Mouse (Mus musculus) liver, embryonic 16.5 days (tissue): Measurements from ENCODE around the gene Jmjd8. TPM values are rescaled to one million over a fixed set of nuclear protein-coding genes. Genes with fewer than 3 reads are reported as not detected.
A peak's percentile ranks its signal among the peaks of the same experiment; 100 is the strongest.

Source experiments
- ATAC-seq: fragments of 200-750 bp; cut with Nextera tagmentation; 2 replicates; pipeline ENCODE4 v1.8.0; 2017; ENCODE audit warnings: low read depth, mild to moderate bottlenecking, moderate number of reproducible peaks, moderate library complexity
- H3K27ac ChIP-seq: fragments of 300-500 bp; sonication (generic); 2 replicates; pipeline ENCODE4 v1.5.1; 2014; ENCODE audit warnings: mild to moderate bottlenecking, low read length
- H3K27me3 ChIP-seq: fragments of 300-500 bp; sonication (generic); 2 replicates; pipeline ENCODE4 v1.6.1; 2014; ENCODE audit warnings: low read depth, low read length, mixed read lengths; ENCODE audit not compliant: control insufficient read depth, insufficient read depth
- H3K36me3 ChIP-seq: fragments of 300-500 bp; sonication (generic); 2 replicates; pipeline ENCODE4 v1.6.1; 2014; ENCODE audit warnings: mild to moderate bottlenecking; ENCODE audit not compliant: control insufficient read depth, insufficient read depth
- H3K4me1 ChIP-seq: fragments of 300-500 bp; sonication (generic); 2 replicates; pipeline ENCODE4 v1.6.1; 2014; ENCODE audit warnings: low read depth, low read length, mixed read lengths; ENCODE audit not compliant: control insufficient read depth
- H3K4me2 ChIP-seq: fragments of 300-500 bp; sonication (generic); 2 replicates; pipeline ENCODE4 v1.6.1; 2014; ENCODE audit warnings: low read depth, low read length, mixed read lengths
- H3K4me3 ChIP-seq: fragments of 300-500 bp; sonication (generic); 2 replicates; pipeline ENCODE4 v1.5.1; 2014; ENCODE audit warnings: low read depth, mild to moderate bottlenecking, low read length
- H3K9ac ChIP-seq: fragments of 300-500 bp; sonication (generic); 2 replicates; pipeline ENCODE4 v1.6.1; 2014; ENCODE audit warnings: low read depth, low read length
- H3K9me3 ChIP-seq: fragments of 300-500 bp; sonication (generic); replicated peaks from 2 replicates; pipeline ENCODE4 v1.6.1; 2016; ENCODE audit warnings: low read length; ENCODE audit not compliant: control insufficient read depth
- WGBS: fragments of 180-500 bp; shearing (Covaris S2); extraction: QIAGEN DNeasy Blood & Tissue Kit; methylation state at CpG from one replicate; pipeline ENCODE4 v1.1.7; 2014; ENCODE audit not compliant: insufficient replicate concordance; 5-methylcytosine and 5-hydroxymethylcytosine counted together
- polyA plus RNA-seq: library from polyadenylated mRNA; unstranded; fragments of >200 nt; fragmentation: Nextera tagmentation; extraction: Ambion mirVana; gene quantifications from 2 replicates; pipeline ENCODE4 v1.2.1, GENCODE M21; 2015

The Jmjd8 gene
- polyA plus RNA-seq, 1 experiment from 2014 or later: 23.5 TPM

DNA sequence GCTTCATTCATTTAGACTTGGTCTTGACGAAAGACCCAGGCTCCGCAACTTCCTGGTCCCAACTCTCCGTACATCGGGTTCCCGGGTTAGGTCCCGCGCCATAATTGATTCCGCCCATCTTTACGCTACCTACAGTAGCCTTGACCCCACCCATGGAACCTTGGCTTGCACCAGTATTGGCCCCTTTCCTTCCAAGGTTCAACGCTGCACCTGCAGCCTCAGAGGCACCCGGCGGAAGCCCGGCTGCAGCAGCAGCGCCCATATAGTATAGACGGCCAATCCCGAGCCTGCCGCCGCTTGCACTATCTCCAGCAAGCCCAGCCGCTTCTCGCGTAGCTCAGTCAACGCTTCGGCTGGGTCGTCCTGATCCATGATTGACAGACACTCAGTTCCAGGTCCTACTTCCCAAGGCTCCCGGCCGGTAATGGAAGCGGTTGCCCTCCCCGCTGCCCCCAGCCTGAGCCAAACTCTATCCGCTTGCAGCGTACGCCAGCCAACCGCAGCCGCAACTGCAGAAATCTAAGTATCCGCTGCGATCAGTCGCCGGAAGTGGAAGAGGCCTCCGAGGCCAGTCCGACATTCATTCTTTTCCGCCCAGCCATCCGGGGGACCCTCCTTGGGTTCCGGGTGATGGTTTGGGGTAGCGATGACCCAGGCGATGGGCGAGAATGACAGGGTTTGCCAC lies 36.7 kb upstream of the Jmjd8 start:
- under 1% methylated on average over 45 of the region's 45 CpGs for WGBS
- Histone ChIP-seq H3K27ac (peak overlapping the region; percentile 92), H3K27me3 (no peaks in the 10 kb centered on the region), H3K9me3 (no peaks in the 10 kb centered on the region), H3K4me1 (peaks cover 33% of the 10 kb centered on the region), H3K4me3 (peak overlapping the region; percentile 86), H3K4me2 (peak overlapping the region; percentile 91), H3K36me3 (no peaks in the 10 kb centered on the region), H3K9ac (peak overlapping the region; percentile 78)
- ATAC-seq: peak; percentile 66

DNA sequence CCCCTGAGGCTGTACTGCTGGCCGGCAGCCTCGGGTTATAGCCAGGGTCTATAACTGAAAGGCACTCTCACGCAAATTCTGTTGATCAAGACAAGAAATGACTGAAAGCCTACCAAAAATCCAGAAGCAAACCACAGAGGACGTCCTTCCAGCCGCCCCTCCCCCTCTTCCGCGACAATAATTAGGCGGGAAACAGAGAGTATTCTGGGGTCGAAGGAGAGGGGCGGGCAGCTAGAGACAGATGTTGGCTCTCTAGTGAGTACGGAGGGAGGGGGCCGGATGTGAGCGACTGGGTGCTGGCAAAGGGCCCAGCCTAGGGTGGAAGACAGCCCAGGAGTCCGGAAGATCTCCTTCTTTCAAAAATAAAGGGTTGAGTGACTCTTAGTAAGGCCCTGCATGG lies 36.1 kb upstream of the Jmjd8 start, which contains the start of gene Fam173a:
Gene Fam173a, minus strand, starts transcription at position 287 of the 400 bp plus-strand sequence.
- Histone ChIP-seq H3K36me3 (no peaks in the 10 kb centered on the region), H3K4me3 (peak within 1 kb of the TSS; percentile 86), H3K9ac (peak within 1 kb of the TSS; percentile 78), H3K27me3 (no peaks in the 10 kb centered on the region), H3K4me2 (peak within 1 kb of the TSS; percentile 91), H3K4me1 (peaks cover 38% of the 10 kb centered on the region), H3K9me3 (no peaks in the 10 kb centered on the region), H3K27ac (peak within 1 kb of the TSS; percentile 92)
- 1% methylated on average over 14 of the region's 14 CpGs for WGBS
- peak; percentile 57 for ATAC-seq

DNA sequence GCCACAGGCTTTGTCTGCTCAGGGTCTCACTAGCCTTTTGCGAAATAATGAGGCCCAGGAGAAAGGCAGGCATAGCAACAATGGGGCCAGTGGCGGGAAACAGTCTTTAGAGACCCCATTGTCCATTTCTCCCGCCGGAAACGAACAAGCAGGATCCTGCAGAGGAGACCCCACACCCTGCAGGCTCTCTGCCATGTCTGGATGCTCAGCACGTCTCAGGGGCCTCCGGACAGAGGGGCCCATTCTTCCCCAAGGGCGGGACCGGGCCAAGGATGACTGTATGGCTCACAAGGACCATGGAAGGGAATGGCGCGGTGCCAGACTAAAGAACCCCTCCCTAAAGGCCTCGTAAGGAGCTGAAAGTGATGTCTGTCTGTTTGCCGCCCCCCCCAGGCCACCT lies 34.5 kb upstream of the Jmjd8 start:
- no peaks in the 10 kb centered on the region for H3K36me3 ChIP-seq
- no peak overlapping the region for H3K9ac ChIP-seq
- no peaks in the 10 kb centered on the region for H3K9me3 ChIP-seq
- WGBS: 72% methylated on average over 13 of the region's 13 CpGs
- no peak overlapping the region for H3K4me3 ChIP-seq
- H3K4me2 ChIP-seq: no peak overlapping the region
- peaks cover 38% of the 10 kb centered on the region for H3K4me1 ChIP-seq
- ATAC-seq: no peak
- H3K27me3 ChIP-seq: no peaks in the 10 kb centered on the region
- no peak overlapping the region for H3K27ac ChIP-seq

DNA sequence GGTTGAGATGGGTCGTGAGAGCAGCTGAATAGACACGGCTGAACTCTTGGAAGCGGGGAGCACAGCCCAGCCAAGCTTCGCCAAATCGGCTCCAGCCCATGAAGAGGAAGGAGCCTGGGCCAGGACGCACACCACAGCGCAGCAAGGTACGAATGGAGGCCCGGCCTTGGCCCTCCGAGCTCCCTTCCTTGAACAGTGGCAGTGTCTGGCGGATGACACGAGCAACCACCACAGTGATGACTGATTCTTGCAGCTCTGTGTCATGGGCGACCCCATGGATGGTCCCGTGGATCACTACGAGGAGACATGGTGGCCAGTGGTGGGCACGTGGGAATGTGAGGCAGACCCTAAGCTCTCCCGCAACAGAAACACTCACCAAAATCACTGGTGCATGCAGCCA lies 33.7 kb upstream of the Jmjd8 start:
- H3K9ac ChIP-seq: no peak overlapping the region
- no peak overlapping the region for H3K27ac ChIP-seq
- H3K36me3 ChIP-seq: no peaks in the 10 kb centered on the region
- no peak overlapping the region for H3K4me2 ChIP-seq
- H3K27me3 ChIP-seq: no peaks in the 10 kb centered on the region
- ATAC-seq: no peak
- WGBS: 84% methylated on average over 17 of the region's 17 CpGs
- no peaks in the 10 kb centered on the region for H3K9me3 ChIP-seq
- peaks cover 38% of the 10 kb centered on the region for H3K4me1 ChIP-seq
- no peak overlapping the region for H3K4me3 ChIP-seq

DNA sequence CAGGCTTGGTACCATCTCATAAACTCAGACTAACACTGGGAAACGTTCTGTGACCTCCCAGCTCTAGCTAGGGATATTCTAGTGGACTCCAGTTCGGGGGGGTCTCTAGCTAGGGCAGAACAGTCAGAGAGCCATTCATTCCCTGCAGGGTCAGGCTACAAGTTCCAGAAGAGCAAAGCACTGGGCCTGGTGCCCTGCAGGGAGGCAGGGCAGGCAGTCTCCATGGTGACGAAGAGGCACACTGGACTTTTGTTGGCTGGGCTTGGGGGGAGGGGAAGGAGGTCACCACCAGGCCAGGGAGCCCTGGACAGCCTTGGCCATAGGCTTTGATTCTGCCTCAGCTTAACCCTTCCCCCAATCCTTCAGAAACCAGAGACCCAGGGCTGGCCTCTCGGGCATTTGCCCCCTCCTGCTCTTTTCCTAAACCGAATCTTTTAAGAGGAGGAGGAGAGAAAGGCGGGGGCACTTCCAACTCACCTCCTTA lies 33.0 kb upstream of the Jmjd8 start, which contains the start of gene AC134908.4:
Gene AC134908.4, minus strand, starts transcription at position 51 of the 484 bp plus-strand sequence.
- H3K4me2 ChIP-seq: peak within 1 kb of the TSS; percentile 94
- peak within 1 kb of the TSS; percentile 74 for H3K9ac ChIP-seq
- no peak within 1 kb of the TSS for H3K27ac ChIP-seq
- 45% methylated on average over 6 of the region's 6 CpGs for WGBS
- H3K4me3 ChIP-seq: peak within 1 kb of the TSS; percentile 86
- peaks cover 38% of the 10 kb centered on the region for H3K4me1 ChIP-seq
- H3K36me3 ChIP-seq: no peaks in the 10 kb centered on the region
- ATAC-seq: no peak
- no peaks in the 10 kb centered on the region for H3K9me3 ChIP-seq
- no peaks in the 10 kb centered on the region for H3K27me3 ChIP-seq

DNA sequence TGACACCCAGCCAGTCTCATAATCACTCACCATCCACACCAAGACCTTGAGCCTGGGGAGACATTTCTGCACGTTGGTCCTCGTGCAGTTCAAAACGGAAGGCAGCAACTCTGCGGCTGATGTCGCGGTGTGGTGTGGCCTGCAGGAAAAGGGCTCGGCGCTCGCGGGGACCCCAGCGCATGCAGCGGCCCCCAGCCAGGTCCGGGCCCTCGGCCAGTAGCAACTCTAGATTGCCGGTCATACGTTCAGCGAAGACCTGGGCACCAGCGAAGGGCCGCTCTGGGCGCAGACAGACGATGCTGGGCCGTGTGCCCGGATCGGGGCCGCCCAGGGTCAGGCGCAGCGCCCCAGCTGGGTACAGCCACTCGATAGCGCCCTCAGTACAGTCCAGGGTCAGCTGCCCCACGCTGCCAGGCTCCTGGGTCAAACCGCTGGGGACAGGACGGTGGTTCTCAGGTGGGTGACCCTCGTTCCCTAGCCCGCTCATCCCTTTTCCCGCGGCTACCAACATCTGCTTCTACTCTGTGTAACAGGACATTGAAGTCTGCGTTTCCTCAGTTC lies 32.4 kb upstream of the Jmjd8 start:
- Histone ChIP-seq H3K9ac (peak overlapping the region; percentile 74), H3K27ac (no peak overlapping the region), H3K27me3 (peaks cover 2% of the 10 kb centered on the region; the same call in 1 of the 2 replicates), H3K4me3 (peak overlapping the region; percentile 86), H3K4me2 (peak overlapping the region; percentile 94), H3K36me3 (no peaks in the 10 kb centered on the region), H3K9me3 (no peaks in the 10 kb centered on the region), H3K4me1 (peaks cover 32% of the 10 kb centered on the region)
- WGBS: 1% methylated on average over 37 of the region's 37 CpGs
- 0 out of 2 replicates have a peak, but pooled peaks have one; percentile 7 for ATAC-seq

DNA sequence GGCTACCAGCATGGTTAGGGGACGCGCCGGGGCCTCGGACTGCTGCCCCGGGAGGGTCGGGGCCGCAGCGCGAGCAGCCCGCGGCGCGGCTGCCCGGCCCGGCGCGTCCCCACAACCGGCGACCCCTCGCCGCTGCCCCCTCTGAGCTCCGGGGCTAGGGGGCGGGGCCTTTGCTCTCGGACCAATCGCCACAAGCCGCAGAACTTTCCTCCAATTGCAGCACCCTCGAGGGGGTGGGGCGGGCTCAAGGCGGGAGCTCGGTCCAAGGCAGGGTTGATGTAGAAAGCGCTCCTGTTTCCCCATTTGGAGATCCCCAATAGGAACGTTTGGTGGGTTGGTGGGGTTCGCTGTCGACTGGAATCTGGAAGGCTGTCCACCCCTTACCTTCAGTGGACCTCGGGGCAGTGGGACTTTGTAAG lies 31.7 kb upstream of the Jmjd8 start, which contains the start of gene Metrn:
Gene Metrn, minus strand, starts transcription at position 186 of the 419 bp plus-strand sequence.
- H3K27ac ChIP-seq: peak within 1 kb of the TSS; percentile 27; the same call in 1 of the 2 replicates
- H3K4me2 ChIP-seq: peak within 1 kb of the TSS; percentile 94
- ATAC-seq: peak; percentile 80
- WGBS: under 1% methylated on average over 28 of the region's 35 CpGs
- H3K9me3 ChIP-seq: no peaks in the 10 kb centered on the region
- H3K27me3 ChIP-seq: peaks cover 5% of the 10 kb centered on the region
- peak within 1 kb of the TSS; percentile 86 for H3K4me3 ChIP-seq
- H3K9ac ChIP-seq: peak within 1 kb of the TSS; percentile 74
- H3K4me1 ChIP-seq: peaks cover 29% of the 10 kb centered on the region
- H3K36me3 ChIP-seq: no peaks in the 10 kb centered on the region

DNA sequence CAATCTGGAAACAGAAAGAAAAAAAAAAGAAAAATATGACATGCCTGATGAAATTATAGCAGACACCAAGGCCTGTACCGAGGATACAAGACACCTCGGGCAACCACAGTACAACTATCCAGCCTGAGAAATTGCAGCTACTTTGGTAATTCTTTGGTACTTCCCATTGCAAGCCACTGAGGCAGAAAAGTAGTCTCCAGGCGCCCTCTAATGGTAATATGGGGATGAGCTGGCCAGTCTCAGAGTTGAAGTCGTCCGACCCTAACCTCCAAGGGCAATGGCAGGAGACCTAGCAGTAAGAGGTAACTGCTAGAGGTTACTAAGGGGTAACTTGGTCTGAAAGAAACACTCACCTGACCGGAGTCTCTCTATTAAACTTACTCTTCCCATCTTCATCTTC lies 27.6 kb upstream of the Jmjd8 start:
- H3K4me1 ChIP-seq: peaks cover 11% of the 10 kb centered on the region
- no peak overlapping the region for H3K9ac ChIP-seq
- peaks cover 15% of the 10 kb centered on the region for H3K27me3 ChIP-seq
- WGBS: 3% methylated on average over 6 of the region's 6 CpGs
- H3K4me2 ChIP-seq: no peak overlapping the region
- no peak overlapping the region for H3K27ac ChIP-seq
- H3K36me3 ChIP-seq: no peaks in the 10 kb centered on the region
- H3K9me3 ChIP-seq: no peaks in the 10 kb centered on the region
- no peak overlapping the region for H3K4me3 ChIP-seq
- ATAC-seq: no peak
